Mouse (Mus musculus) thymus, postnatal 36 days (tissue): ENCODE results near the gene Gmip.
A peak's percentile ranks its signal among the peaks of the same experiment; 100 is the strongest.

Experiments
- DNase-seq, 2 experiments: peaks; one replicate each; pipeline ENCODE4 v3.0.0; 2022; ENCODE audit warnings: mixed read lengths in 2 of 2

Gene Gmip

DNA sequence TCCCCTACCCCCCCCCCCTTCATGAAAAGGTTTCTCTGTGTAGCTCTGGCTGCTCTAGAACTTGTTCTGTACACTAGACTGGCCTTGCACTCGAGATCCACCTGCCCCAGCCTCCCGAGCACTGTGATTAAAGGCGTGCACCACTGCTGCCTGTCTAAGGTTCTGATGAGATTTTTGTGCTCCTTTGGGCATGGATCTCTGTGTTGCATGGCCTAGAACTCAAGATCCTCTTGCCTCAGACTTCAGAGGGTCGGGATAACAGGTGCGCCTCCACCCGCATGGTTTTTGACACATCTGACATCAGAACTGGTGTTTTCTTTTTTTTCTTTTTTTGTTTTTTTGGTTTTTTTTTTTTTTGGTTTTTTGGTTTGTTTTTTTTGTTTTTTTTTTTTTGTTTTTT is 3.9 kb upstream of the Gmip start:
- no peak for DNase-seq

- DNase-seq, result no peak
Measured at GRCm38 (mm10) chr8:69805086-69805485, 3.4 kb upstream of the Gmip start.

GRCm38 (mm10) chr8:69805491-69805890 is 3.0 kb upstream of the Gmip start:
- no peak for DNase-seq

DNA sequence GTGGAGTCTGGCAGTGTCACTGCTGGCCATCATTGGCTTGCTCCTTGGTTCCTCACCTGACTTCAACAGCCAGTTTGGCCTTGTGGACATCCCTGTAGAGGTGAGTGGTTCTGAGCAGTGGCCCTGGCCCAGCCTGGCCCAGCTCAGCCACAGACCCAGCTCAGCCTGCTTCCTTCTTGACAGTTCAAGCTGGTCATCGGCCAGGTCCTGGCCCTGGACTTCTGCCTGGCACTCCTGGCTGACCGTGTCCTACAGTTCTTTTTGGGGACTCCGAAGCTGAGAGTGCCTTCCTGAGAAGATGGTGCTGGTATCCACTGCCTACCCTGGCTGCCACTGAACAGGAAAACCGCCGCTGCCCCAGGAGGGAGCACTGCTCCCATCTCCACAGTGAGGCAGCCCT is 1.2 kb upstream of the Gmip start:
- DNase-seq, result no peak

DNA sequence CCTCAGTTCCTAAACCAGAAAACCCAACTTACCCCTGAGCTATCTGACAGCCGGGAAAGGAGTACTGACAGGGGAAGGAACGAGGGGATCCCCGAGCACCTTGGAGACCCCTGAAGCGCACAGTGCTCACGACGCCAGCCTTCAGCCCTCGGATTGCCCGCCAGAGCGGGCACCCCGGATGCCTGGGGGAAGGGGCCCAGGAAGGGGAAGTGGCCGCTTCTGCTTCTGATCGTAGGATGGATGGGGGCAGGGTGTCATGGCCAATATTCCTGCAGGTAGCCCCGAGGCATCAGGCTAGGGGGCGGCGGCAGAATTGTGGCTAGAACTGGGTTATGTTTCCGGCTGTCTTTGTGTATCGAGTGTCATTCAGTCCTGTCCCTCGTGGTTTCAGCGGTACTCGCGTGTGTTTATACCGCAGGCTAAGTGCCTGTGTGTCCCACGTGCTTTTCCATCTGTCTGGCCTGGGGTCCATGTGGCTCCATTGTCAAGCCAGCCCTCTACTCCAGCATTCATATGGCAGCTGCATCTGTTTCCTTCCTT is 455 bp downstream of the Gmip start:
- DNase-seq, result peak; percentile 58 to 72

DNA sequence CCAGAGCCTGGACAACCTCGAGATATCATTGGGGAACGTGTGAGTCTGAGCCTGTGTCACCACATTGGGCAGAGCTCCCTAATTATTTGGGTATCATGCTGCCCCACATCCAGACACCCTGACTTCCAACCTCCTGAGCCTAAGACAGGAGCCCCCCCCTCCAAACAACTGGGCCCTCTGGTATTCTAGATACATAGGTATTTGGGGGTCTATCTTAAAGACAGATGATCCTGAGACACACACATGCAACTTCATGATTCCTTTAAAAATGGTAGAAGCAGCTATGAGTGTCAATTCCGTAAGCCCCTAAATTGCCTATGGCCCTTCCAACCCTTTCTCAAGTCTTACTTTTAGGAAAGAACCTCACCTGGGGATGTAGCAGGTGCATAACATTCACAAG is 1.3 kb downstream of the Gmip start:
- DNase-seq, result no peak

GRCm38 (mm10) chr8:69814881-69815280 is 6.4 kb downstream of the Gmip start:
- no peak for DNase-seq

- DNase-seq, result no peak
Measured at GRCm38 (mm10) chr8:69815396-69815795, 6.9 kb downstream of the Gmip start.

GRCm38 (mm10) chr8:69820466-69820865 is 12.0 kb downstream of the Gmip start:
- DNase-seq, result no peak

DNA sequence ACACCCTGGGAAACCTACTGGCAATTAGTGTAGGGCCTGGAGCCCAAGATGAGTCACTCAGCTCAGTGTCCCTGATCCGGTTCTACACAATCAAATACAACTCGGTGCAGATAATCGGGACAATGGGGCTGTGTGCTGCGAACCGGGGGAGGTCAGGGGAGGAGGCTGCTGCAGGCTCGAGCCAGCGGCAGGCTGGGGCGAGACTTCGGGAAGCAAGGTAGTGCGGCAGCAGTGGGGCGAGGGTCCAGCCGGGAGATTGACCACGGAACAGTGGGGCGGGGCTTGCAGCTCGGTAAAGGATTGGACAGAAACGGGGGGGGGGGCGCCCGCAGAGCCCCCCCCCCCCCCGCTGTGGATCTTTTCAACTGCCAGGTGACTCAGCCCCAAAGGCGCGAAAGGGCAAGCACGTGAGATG is 13.5 kb downstream of the Gmip start:
- DNase-seq, result peak; percentile 26 to 50

DNA sequence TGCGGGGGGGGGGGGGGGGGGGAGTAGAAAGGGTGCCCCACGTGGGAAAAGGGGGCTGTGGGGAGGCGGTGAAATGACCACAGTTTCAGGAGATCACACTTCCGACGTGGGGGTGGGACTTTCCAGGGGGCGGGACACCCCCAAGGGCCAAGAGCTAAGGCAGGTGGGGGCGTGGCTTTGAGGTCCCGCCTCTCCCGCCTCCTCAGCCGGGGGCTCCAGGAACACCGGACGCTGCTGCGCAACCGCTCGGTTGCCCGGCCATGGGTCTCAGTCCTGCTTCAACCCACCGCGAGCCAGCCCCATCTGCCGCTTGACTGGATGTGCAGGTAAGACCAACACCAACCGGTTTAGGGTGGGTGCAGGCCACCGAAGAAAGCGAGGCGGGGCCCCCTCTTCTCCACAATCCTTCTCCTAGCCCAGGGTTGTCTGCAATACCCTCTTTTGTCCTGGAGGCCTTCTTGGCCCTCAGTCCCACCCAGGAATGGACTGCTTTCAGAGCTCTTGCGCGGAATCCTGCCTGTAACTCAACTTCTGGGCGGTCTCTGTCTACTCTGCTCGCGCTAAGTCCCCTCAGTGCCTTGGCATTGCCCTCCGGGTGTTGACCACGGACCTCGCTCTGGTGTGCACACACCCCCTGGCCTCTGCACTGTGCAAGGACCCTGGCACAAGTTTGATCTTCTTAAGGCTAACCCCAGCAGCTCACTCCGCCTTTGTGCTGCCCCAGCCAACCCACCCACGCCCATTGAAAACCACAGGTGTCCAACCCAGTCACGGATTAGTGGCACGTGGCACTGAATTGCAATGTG is 14.1 kb downstream of the Gmip start, which contains the start of gene Lpar2:
Gene Lpar2, plus strand, starts transcription at position 44 of the 806 bp plus-strand sequence.
- DNase-seq, result peak; percentile 74 to 82

DNA sequence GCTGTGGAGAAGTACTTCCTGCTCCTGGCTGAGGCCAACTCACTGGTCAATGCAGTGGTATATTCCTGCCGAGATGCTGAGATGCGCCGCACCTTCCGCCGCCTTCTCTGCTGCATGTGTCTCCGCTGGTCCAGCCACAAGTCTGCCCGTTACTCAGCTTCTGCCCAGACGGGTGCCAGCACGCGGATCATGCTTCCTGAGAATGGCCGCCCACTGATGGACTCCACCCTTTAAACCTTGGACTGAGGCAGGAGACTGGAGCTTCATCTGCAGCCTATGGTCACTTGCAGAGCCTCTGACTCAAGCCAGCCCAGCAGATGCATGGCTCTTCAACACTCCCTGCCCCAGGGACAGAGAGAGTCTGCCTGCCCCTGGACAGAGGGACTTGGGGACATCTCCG is 17.9 kb downstream of the Gmip start:
- no peak for DNase-seq

- peak; percentile 94 to 97 for DNase-seq
Measured at GRCm38 (mm10) chr8:69832298-69832853, 23.9 kb downstream of the Gmip start, which contains the start of gene Pbx4. TSS of gene Pbx4 (plus strand) at chr8:69832491.

DNA sequence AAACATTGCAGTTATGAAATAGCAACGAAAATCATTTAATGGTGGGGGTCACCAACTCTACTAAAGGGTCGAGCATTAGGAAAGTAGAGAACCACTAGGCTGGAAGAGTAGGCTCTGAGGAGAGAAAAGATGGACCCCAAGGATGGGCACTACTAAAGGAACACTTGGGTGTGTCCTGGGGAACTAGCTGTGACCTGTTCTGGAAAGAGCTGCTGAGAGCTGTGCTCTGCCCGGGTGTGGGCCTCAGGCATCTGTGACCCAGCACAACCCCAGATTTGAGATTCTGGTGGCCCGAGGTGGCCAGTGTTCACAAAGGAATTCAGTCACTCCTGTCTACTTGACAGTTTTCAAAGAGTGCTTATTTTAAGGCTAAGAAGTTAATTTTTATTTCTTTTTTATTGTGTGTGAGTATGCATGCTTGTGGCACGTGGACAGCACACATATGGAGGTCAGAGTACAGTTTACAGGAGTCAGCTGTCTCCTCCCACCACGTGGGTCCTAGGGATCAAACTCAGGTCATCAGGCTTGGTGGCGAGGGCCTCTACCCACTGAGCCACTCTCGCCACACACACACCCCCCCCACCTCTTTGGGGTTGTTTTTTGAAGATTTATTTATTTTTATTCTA is 28.7 kb downstream of the Gmip start:
- DNase-seq, result no peak

DNA sequence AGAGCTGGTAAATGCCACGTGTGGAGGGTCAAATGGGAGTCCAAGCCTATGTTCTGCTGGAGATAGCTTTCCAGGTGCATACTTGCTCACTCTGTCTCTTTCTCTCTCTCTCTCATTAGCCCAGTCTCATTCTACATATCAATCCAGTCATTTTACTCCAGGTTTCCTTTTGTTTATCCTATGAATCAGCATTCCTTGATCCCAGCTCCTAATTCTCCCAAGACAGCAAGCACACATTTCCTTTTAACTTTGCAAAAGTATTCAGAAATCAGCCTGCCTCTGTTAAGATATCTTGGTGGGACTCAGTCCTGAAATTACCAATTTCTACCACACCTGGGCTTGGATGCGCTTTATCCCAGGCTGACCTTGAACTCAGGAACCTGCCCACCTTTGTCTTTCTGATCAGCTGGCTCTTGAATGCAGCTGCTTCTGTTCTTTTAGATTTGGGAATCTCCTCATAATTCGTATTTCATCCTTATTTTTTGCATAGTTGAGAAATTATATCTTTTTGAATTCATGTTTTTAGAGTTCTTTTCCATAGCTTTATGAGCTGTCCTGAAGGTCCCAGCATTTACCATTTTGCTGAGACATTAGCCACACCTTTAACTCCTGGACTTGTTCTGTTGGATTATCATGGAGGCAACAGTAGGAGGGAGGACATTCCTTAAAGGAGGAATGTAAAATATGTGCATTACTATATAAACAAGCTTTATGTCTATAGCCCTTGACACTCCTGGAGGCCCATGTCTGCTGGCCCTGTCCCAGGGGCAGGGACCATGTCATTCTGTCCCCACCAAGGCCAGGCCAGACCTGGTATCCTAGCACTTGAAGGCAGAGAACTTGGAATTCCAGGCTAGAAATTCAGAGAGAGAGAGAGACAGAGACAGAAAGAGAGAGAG is 38.9 kb downstream of the Gmip start:
- DNase-seq, result no peak

- DNase-seq, result no peak
Measured at GRCm38 (mm10) chr8:69848951-69849350, 40.5 kb downstream of the Gmip start.

- DNase-seq, result peak in 1 of 2 experiments; percentile 15
Measured at GRCm38 (mm10) chr8:69849899-69850298, 41.4 kb downstream of the Gmip start.

DNA sequence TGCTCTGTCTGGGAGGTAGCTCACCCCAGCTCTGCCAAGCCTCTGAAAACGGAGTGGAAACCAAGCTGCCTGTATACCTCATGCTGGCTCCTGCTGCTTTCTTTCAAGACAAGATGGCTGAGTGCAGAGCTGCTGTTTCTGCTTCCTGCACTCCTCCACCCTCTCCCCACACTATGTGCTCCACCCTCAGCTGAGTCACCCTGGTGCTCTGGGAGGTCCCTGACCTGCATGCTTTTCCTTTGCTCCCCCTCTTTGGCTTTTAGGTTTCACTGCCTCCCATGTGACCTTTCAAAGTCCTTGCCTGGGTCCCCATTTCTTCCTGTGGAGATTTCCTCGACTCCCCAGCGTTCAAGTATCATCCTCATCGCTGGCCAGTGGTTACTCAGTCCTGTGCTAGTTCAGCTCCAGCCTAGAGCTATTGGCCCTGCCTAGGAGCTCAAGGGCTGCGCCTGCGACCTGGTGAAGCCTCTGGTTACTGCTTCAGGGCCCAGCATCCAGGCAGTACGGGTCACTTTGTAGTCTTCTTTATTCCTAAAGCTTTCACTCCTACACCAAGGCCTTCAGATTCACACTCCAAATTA is 42.5 kb downstream of the Gmip start:
- DNase-seq, result no peak

GRCm38 (mm10) chr8:69853869-69854268 is 45.4 kb downstream of the Gmip start:
- no peak for DNase-seq

DNA sequence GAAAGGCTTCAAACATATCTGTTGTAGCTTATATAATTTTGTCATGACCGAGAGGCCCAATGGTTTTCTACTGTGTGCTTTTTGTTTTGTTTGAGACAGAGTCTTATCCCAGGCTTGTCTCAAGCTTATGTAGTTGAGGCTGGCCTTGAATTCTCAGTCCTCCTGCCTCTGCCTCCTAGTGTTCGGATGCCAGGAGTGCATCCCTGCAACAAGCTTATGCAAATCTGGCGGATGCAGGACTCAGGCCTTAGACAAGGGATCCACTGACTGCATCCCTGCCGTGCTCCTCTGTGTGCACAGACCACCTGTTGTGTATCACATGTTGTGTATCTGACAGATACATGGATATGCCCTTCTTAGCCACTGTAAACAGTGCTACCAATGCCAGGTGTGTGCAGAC is 52.3 kb downstream of the Gmip start:
- DNase-seq, result no peak

- no peak for DNase-seq
Measured at GRCm38 (mm10) chr8:69861251-69861650, 52.8 kb downstream of the Gmip start.

- DNase-seq, result no peak
Measured at GRCm38 (mm10) chr8:69863387-69864020, 55.0 kb downstream of the Gmip start.
